Mouse (Mus musculus) lung, postnatal 0 days (tissue): ENCODE data around the gene Bola2.

Experiments used
- CTCF ChIP-seq: IDR thresholded peaks from 2 replicates; pipeline ENCODE4 v1.5.1; 2016; ENCODE audit warnings: antibody characterized with exemption, mild to moderate bottlenecking
- EP300 ChIP-seq: IDR thresholded peaks from 2 replicates; pipeline ENCODE4 v1.6.1; 2016; ENCODE audit warnings: antibody characterized with exemption, mild to moderate bottlenecking, control low read depth

DNA sequence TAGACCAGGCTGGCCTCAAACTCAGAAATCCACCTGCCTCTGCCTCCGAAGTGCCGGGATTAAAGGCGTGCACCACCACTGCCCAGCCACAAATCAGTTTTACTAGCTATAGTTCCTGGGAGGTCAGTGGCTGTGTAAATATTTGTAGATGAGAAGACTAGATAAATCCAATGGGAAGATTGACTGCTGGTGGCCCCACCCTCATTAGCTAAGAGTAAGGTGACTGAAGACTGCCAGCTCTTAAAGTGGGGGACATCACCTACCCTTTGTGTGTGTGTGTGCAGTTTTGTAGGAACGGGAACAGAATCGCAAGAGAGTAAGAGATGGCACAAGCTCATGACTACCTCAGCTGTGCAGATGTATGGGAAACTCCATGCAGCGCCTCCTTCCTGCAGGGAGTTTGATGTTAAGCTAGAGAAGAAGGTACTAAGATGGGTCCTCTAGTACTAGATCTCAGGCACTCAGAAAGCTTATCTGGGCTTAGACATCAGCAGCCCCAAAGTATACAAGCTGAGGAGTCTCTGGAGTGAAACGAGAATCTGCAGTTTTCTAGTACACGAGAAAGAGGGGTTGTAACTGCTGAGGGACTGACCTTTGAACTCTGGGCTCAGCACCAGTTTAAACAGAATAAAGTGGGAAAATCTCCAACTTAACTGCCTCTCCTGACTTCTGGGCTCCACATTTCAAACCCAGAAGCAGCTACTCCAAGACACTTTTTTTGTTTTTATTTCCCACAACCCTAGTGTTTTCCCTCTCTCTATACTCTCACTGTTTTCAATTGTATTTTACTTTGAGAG, 16.5 kb upstream of the Bola2 start:
- TF ChIP-seq CTCF, result no peak
- TF ChIP-seq EP300, result no peak
